Mouse (Mus musculus): ENCODE results near the gene Rps8. TPM values are rescaled to one million over a fixed set of nuclear protein-coding genes. Genes with fewer than 3 reads are reported as not detected.

Gene Rps8
- polyA plus RNA-seq, 1 experiment from 2014 or later, result 901 TPM

Small RNA genes within 50 kb of the gene (microRNA-seq; reads per million reads assigned to microRNA genes)
- gene Gm22398, result not detected

Other genes starting within 250 kb of the Rps8 start
- 93.8 and 108 TPM in 2 replicates for gene Urod, start 161.8 kb downstream of the Rps8 start, polyA plus RNA-seq (2016; fragmentation: Nextera tagmentation; extraction: Ambion mirVana)
- 7.8 and 8.8 TPM in 2 replicates for gene Hectd3, start 160.9 kb downstream of the Rps8 start, polyA plus RNA-seq (2016; fragmentation: Nextera tagmentation; extraction: Ambion mirVana)
- 52.1 and 55.5 TPM in 2 replicates for gene Eif2b3, start 136.8 kb downstream of the Rps8 start, polyA plus RNA-seq (2016; fragmentation: Nextera tagmentation; extraction: Ambion mirVana)
- gene Ptch2, start 60.2 kb downstream of the Rps8 start, polyA plus RNA-seq (2016; fragmentation: Nextera tagmentation; extraction: Ambion mirVana), result 7.3 TPM in 2 replicates
- 4.9 and 5.3 TPM in 2 replicates for gene Btbd19, start 30.5 kb downstream of the Rps8 start, polyA plus RNA-seq (2016; fragmentation: Nextera tagmentation; extraction: Ambion mirVana)
- not detected in 2 replicates for gene Tctex1d4, start 29.4 kb downstream of the Rps8 start, polyA plus RNA-seq (2016; fragmentation: Nextera tagmentation; extraction: Ambion mirVana)
- 12.8 and 14.0 TPM in 2 replicates for gene Plk3, start 22.3 kb downstream of the Rps8 start, polyA plus RNA-seq (2016; fragmentation: Nextera tagmentation; extraction: Ambion mirVana)
- gene Kif2c, start 26.4 kb upstream of the Rps8 start, polyA plus RNA-seq (2016; fragmentation: Nextera tagmentation; extraction: Ambion mirVana), result 117 and 119 TPM in 2 replicates
- gene Tmem53, start 95.7 kb upstream of the Rps8 start, polyA plus RNA-seq (2016; fragmentation: Nextera tagmentation; extraction: Ambion mirVana), result 7.3 and 7.8 TPM in 2 replicates
- 0.15 and 0.53 TPM in 2 replicates for gene Armh1, start 95.9 kb upstream of the Rps8 start, polyA plus RNA-seq (2016; fragmentation: Nextera tagmentation; extraction: Ambion mirVana)

Measured in forebrain, embryonic 10.5 days (tissue).